Mouse (Mus musculus): ENCODE measurements around the gene Fam198b. TPM values are rescaled to one million over a fixed set of nuclear protein-coding genes. Genes with fewer than 3 reads are reported as not detected.

Fam198b gene
- total RNA-seq (2021) = 1 to 10 TPM; 5.7 to 7.1 TPM
- long read RNA-seq, experiment 1, full-length matches to known transcripts = 11 of 12 reads
- long read RNA-seq, experiment 1, partial matches to known transcripts = 0 of 12 reads
- long read RNA-seq, experiment 1, other reads (novel, unspliced or antisense) = 1 of 12 reads
- long read RNA-seq, experiment 2, full-length matches to known transcripts = 3 of 4 reads
- long read RNA-seq, experiment 2, partial matches to known transcripts = 0 of 4 reads
- long read RNA-seq, experiment 2, other reads (novel, unspliced or antisense) = 1 of 4 reads

GRCm38 (mm10) chr3:79884305-79884704, at the start of gene Fam198b:
Gene Fam198b, plus strand, starts transcription at chr3:79884533.
- no peak for TF ChIP-seq CTCF (IDR thresholded peaks at IDR 0.05)
- Histone ChIP-seq H3K4me3 (peak within 1 kb of the TSS; percentile 75), H3K27ac (peak within 1 kb of the TSS; percentile 84)
- DNase-seq = no peak
- intact Hi-C loops (cut with DNase I) = no loop called here

GRCm38 (mm10) chr3:79838751-79839150, 45.6 kb upstream of the Fam198b start:
- Histone ChIP-seq H3K27ac (no peak overlapping the region), H3K4me3 (no peak overlapping the region)
- DNase-seq = no peak
- no peak; the same call in 1 of the 2 replicates for TF ChIP-seq CTCF (IDR thresholded peaks at IDR 0.05)
- intact Hi-C loops (cut with DNase I) = no loop called here

- TF ChIP-seq CTCF (IDR thresholded peaks at IDR 0.05) = no peak
Observed at GRCm38 (mm10) chr3:79841475-79841874, 42.9 kb upstream of the Fam198b start.

GRCm38 (mm10) chr3:79842165-79842564, 42.2 kb upstream of the Fam198b start:
- intact Hi-C loops (cut with DNase I) = no loop called here
- peak overlapping the region; percentile 87 for H3K4me3 ChIP-seq
- H3K27ac ChIP-seq = peak overlapping the region; percentile 86
- DNase-seq = peak; percentile 53
- no peak for TF ChIP-seq CTCF (IDR thresholded peaks at IDR 0.05)

More at GRCm38 (mm10) chr3:79841475-79841874, 42.9 kb upstream of the Fam198b start:
- intact Hi-C loops (cut with DNase I) = no loop called here
- no peak for DNase-seq
- no peak overlapping the region; the same call in 1 of the 2 replicates for H3K27ac ChIP-seq
- H3K4me3 ChIP-seq = peak overlapping the region; percentile 87

- no peak for TF ChIP-seq CTCF (IDR thresholded peaks at IDR 0.05)
- Histone ChIP-seq H3K4me3 (peak overlapping the region; percentile 87), H3K27ac (peak overlapping the region; percentile 86)
- intact Hi-C loops (cut with DNase I) = no loop called here
- DNase-seq = peak; percentile 80
Observed at GRCm38 (mm10) chr3:79842616-79843016, 41.7 kb upstream of the Fam198b start.

- no peak for TF ChIP-seq CTCF (IDR thresholded peaks at IDR 0.05)
- no peak for DNase-seq
- intact Hi-C loops (cut with DNase I) = no loop called here
- no peak overlapping the region for H3K27ac ChIP-seq
- no peak overlapping the region for H3K4me3 ChIP-seq
Observed at GRCm38 (mm10) chr3:79843999-79844398, 40.3 kb upstream of the Fam198b start.

- DNase-seq = no peak
- intact Hi-C loops (cut with DNase I) = no loop called here
- TF ChIP-seq CTCF (IDR thresholded peaks at IDR 0.05) = no peak
- Histone ChIP-seq H3K4me3 (no peak overlapping the region), H3K27ac (no peak overlapping the region)
Observed at GRCm38 (mm10) chr3:79846633-79847032, 37.7 kb upstream of the Fam198b start.

- no peak overlapping the region for H3K4me3 ChIP-seq
- no peak for TF ChIP-seq CTCF (IDR thresholded peaks at IDR 0.05)
- intact Hi-C loops (cut with DNase I) = no loop called here
- DNase-seq = no peak
- H3K27ac ChIP-seq = no peak overlapping the region
Observed at GRCm38 (mm10) chr3:79848841-79849240, 35.5 kb upstream of the Fam198b start.

- Histone ChIP-seq H3K27ac (no peak overlapping the region), H3K4me3 (no peak overlapping the region)
- TF ChIP-seq CTCF (IDR thresholded peaks at IDR 0.05) = no peak
- DNase-seq = no peak
- intact Hi-C loops (cut with DNase I) = no loop called here
Observed at GRCm38 (mm10) chr3:79849621-79850020, 34.7 kb upstream of the Fam198b start.

GRCm38 (mm10) chr3:79850656-79851055, 33.7 kb upstream of the Fam198b start:
- no peak for DNase-seq
- Histone ChIP-seq H3K27ac (no peak overlapping the region), H3K4me3 (no peak overlapping the region)
- intact Hi-C loops (cut with DNase I) = no loop called here
- TF ChIP-seq CTCF (IDR thresholded peaks at IDR 0.05) = no peak

GRCm38 (mm10) chr3:79852108-79852507, 32.2 kb upstream of the Fam198b start:
- H3K27ac ChIP-seq = no peak overlapping the region
- no peak overlapping the region for H3K4me3 ChIP-seq
- TF ChIP-seq CTCF (IDR thresholded peaks at IDR 0.05) = no peak
- DNase-seq = no peak
- intact Hi-C loops (cut with DNase I) = no loop called here

GRCm38 (mm10) chr3:79852654-79853166, 31.6 kb upstream of the Fam198b start, which contains the start of gene Tmem144:
Gene Tmem144, minus strand, starts transcription at chr3:79852773.
- Histone ChIP-seq H3K27ac (no peak within 1 kb of the TSS), H3K4me3 (no peak within 1 kb of the TSS)
- no peak for TF ChIP-seq CTCF (IDR thresholded peaks at IDR 0.05)
- no peak for DNase-seq
- intact Hi-C loops (cut with DNase I) = no loop called here

GRCm38 (mm10) chr3:79857780-79858179, 26.6 kb upstream of the Fam198b start:
- DNase-seq = no peak
- TF ChIP-seq CTCF (IDR thresholded peaks at IDR 0.05) = no peak
- H3K4me3 ChIP-seq = no peak overlapping the region
- intact Hi-C loops (cut with DNase I) = no loop called here
- H3K27ac ChIP-seq = no peak overlapping the region

- Histone ChIP-seq H3K27ac (no peak overlapping the region), H3K4me3 (no peak overlapping the region)
- DNase-seq = no peak
- intact Hi-C loops (cut with DNase I) = no loop called here
- TF ChIP-seq CTCF (IDR thresholded peaks at IDR 0.05) = no peak
Observed at GRCm38 (mm10) chr3:79858221-79858620, 26.1 kb upstream of the Fam198b start.

Data from gastrocnemius, adult 2 months (tissue).